Mouse (Mus musculus): ENCODE results near the gene Eva1a. TPM values are rescaled to one million over a fixed set of nuclear protein-coding genes. Genes with fewer than 3 reads are reported as not detected.
A peak's percentile ranks its signal among the peaks of the same experiment; 100 is the strongest.

Eva1a gene
- 16.8 and 17.2 TPM in 2 replicates for polyA plus RNA-seq (2015; fragmentation: Nextera tagmentation; extraction: Ambion mirVana)

- Histone ChIP-seq H3K27ac (replicated peaks) (peak within 1 kb of the TSS; percentile 86), H3K4me2 (replicated peaks) (peak within 1 kb of the TSS; percentile 92), H3K4me3 (replicated peaks) (peak within 1 kb of the TSS; percentile 62), H3K27me3 (peaks cover 3% of the 10 kb centered on the region; the same call in 1 of the 2 replicates), H3K36me3 (no peaks in the 10 kb centered on the region), H3K9me3 (replicated peaks) (no peaks in the 10 kb centered on the region), H3K4me1 (peaks cover 34% of the 10 kb centered on the region), H3K9ac (peak within 1 kb of the TSS; percentile 52)
- ATAC-seq (ENCODE audit: insufficient number of reproducible peaks, low FRiP score, low TSS enrichment, low read depth) = no peak
- WGBS = 11% methylated on average over 11 of the region's 11 CpGs
Observed at GRCm38 (mm10) chr6:82040834-82041487, at the start of gene Eva1a. Gene Eva1a (plus strand): TSS chr6:82041043.

DNA sequence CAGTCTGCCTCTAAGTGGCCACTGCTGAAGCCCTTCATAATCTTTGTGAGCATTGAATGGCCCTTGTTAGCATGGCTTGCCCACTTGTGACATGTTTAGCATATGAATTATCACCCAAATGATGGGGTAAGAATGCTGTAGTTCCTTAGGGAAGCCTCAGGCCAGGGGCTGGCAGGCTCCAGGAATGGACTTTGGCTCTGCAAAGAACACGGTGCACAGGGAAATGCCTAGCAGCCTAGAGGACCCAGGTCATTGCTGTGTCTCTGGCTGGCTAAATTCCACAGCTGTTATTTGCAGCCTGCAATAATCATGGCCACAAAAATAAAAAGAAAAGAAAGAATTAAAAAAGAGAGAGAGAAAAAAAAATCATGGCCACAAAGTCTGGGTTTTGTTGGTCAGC lies 28.5 kb upstream of the Eva1a start:
- H3K4me2 ChIP-seq (replicated peaks) = no peak overlapping the region
- H3K9ac ChIP-seq = no peak overlapping the region
- no peak overlapping the region for H3K4me3 ChIP-seq (replicated peaks)
- H3K27me3 ChIP-seq = no peaks in the 10 kb centered on the region
- H3K27ac ChIP-seq (replicated peaks) = no peak overlapping the region
- no peak for ATAC-seq (ENCODE audit: insufficient number of reproducible peaks, low FRiP score, low TSS enrichment, low read depth)
- no peaks in the 10 kb centered on the region for H3K4me1 ChIP-seq
- H3K36me3 ChIP-seq = no peaks in the 10 kb centered on the region
- 71% methylated on average over 1 of the region's 1 CpGs for WGBS
- H3K9me3 ChIP-seq (replicated peaks) = no peaks in the 10 kb centered on the region

DNA sequence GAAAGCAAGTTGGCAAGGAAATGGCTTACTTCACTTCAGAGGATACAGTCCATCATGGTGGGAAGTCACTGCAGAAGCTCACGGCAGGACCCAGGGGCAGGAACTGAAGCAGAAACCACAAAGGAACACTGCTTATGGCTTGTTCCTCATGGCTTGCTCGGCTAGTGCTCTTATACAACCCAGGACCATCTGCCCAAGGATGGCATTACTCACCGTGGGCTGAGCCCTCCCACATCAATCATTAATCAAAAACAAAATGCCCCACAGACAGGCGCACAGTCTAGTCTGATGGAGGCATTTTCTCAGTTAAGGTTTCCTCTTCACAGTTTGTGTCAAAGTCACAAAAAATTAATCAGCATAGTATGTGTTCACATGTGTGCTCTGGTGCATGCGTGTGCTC lies 19.8 kb upstream of the Eva1a start:
- no peak for ATAC-seq (ENCODE audit: insufficient number of reproducible peaks, low FRiP score, low TSS enrichment, low read depth)
- Histone ChIP-seq H3K4me2 (replicated peaks) (no peak overlapping the region), H3K4me3 (replicated peaks) (no peak overlapping the region), H3K36me3 (no peaks in the 10 kb centered on the region), H3K9me3 (replicated peaks) (no peaks in the 10 kb centered on the region), H3K27ac (replicated peaks) (no peak overlapping the region), H3K9ac (no peak overlapping the region), H3K4me1 (no peaks in the 10 kb centered on the region), H3K27me3 (no peaks in the 10 kb centered on the region)
- 78% methylated on average over 5 of the region's 5 CpGs for WGBS

DNA sequence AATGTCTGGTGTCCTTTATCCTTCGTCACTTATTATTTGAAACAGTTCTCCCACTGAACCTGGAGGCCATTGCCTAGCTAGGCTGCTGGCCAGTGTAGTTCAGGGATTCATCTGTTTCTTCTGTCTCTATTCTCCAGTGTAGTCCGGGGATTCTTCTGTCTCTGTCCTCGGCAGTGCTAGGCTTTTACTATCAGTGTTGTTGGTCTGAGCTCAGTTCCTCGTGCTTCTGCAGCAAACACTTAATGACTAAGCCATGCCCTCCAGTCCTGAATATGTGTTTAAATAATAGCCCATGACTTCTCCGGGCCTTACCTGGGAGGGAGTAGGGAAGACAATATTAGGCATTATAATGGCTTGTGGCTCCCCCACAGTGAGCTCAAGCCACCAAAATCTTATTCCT lies 19.3 kb upstream of the Eva1a start:
- Histone ChIP-seq H3K4me3 (replicated peaks) (no peak overlapping the region), H3K36me3 (no peaks in the 10 kb centered on the region), H3K9me3 (replicated peaks) (no peaks in the 10 kb centered on the region), H3K27ac (replicated peaks) (no peak overlapping the region), H3K27me3 (no peaks in the 10 kb centered on the region), H3K4me1 (no peaks in the 10 kb centered on the region), H3K9ac (no peak overlapping the region), H3K4me2 (replicated peaks) (no peak overlapping the region)
- no peak for ATAC-seq (ENCODE audit: insufficient number of reproducible peaks, low FRiP score, low TSS enrichment, low read depth)
- WGBS = 77% methylated on average over 5 of the region's 5 CpGs

- no peak overlapping the region for H3K4me2 ChIP-seq (replicated peaks)
- H3K27ac ChIP-seq (replicated peaks) = peak overlapping the region; percentile 73
- 23% methylated on average over 19 of the region's 19 CpGs for WGBS
Observed at GRCm38 (mm10) chr6:82029611-82030510, 11.0 kb upstream of the Eva1a start.

DNA sequence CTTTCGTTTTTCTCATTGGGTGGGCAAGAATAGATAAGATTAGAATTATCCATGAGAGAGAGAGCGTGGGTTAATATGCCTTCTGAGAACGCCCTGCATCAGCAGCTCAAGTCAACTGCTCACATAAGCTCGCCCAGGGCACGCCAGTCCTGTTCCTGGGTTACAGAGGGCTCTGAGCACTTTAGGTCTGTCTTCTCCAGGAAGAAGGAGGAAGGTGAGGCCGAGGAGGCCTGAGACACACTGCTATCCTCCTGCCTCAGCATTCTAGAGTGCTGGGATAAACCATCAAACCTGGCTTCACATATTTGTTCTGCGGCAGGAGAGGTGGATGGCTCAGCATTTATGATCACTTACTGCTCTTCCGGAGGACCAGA lies 10.3 kb upstream of the Eva1a start:
- no peaks in the 10 kb centered on the region for H3K36me3 ChIP-seq
- no peak overlapping the region for H3K9ac ChIP-seq
- WGBS = 64% methylated on average over 8 of the region's 8 CpGs
- H3K9me3 ChIP-seq (replicated peaks) = no peaks in the 10 kb centered on the region
- no peaks in the 10 kb centered on the region for H3K27me3 ChIP-seq
- peak overlapping the region; percentile 73 for H3K27ac ChIP-seq (replicated peaks)
- ATAC-seq (ENCODE audit: insufficient number of reproducible peaks, low FRiP score, low TSS enrichment, low read depth) = no peak
- H3K4me1 ChIP-seq = peaks cover 14% of the 10 kb centered on the region
- H3K4me3 ChIP-seq (replicated peaks) = no peak overlapping the region
- no peak overlapping the region for H3K4me2 ChIP-seq (replicated peaks)

More at GRCm38 (mm10) chr6:82029611-82030510, 11.0 kb upstream of the Eva1a start:
- Histone ChIP-seq H3K36me3 (no peaks in the 10 kb centered on the region), H3K27me3 (no peaks in the 10 kb centered on the region), H3K4me3 (replicated peaks) (no peak overlapping the region), H3K9ac (no peak overlapping the region), H3K4me1 (peaks cover 14% of the 10 kb centered on the region), H3K9me3 (replicated peaks) (no peaks in the 10 kb centered on the region)
- peak; percentile 89 for ATAC-seq (ENCODE audit: insufficient number of reproducible peaks, low FRiP score, low TSS enrichment, low read depth)

GRCm38 (mm10) chr6:82037211-82037610 lies 3.6 kb upstream of the Eva1a start:
- WGBS = 28% methylated on average over 7 of the region's 7 CpGs

DNA sequence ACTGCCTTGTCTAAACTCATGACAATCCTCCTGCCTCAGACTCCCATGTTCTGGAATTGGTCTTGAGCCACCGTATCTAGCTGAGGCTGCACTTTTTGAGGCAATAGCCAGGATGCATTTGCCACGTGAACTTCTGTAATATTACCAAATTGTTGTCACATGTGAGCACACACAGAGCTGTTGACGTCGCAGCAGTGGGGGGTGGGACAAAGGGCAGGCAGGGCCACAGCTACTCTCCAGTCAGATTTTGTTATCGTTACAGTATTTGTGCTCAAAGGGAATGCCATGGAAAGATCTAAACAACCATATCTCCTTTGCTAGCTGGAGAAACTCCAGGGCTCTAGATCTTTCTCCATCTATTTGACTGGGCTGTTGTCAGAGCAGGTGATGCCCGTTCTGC lies 1.6 kb upstream of the Eva1a start:
- no peak overlapping the region for H3K4me3 ChIP-seq (replicated peaks)
- WGBS = 51% methylated on average over 6 of the region's 6 CpGs

More at GRCm38 (mm10) chr6:82037211-82037610, 3.6 kb upstream of the Eva1a start:
- H3K27me3 ChIP-seq = no peaks in the 10 kb centered on the region
- H3K4me3 ChIP-seq (replicated peaks) = no peak overlapping the region
- no peak overlapping the region for H3K9ac ChIP-seq
- ATAC-seq (ENCODE audit: insufficient number of reproducible peaks, low FRiP score, low TSS enrichment, low read depth) = 0 out of 2 replicates have a peak, but pooled peaks have one; percentile 34
- peaks cover 26% of the 10 kb centered on the region for H3K4me1 ChIP-seq
- H3K36me3 ChIP-seq = no peaks in the 10 kb centered on the region
- H3K9me3 ChIP-seq (replicated peaks) = no peaks in the 10 kb centered on the region
- peak overlapping the region; percentile 63 for H3K27ac ChIP-seq (replicated peaks)
- no peak overlapping the region for H3K4me2 ChIP-seq (replicated peaks)

GRCm38 (mm10) chr6:82039968-82040367 lies 875 bp upstream of the Eva1a start:
- Histone ChIP-seq H3K36me3 (no peaks in the 10 kb centered on the region), H3K9me3 (replicated peaks) (no peaks in the 10 kb centered on the region), H3K4me3 (replicated peaks) (no peak overlapping the region), H3K4me2 (replicated peaks) (no peak overlapping the region), H3K9ac (no peak overlapping the region), H3K4me1 (peaks cover 34% of the 10 kb centered on the region), H3K27me3 (peaks cover 3% of the 10 kb centered on the region; the same call in 1 of the 2 replicates), H3K27ac (replicated peaks) (no peak overlapping the region)
- 76% methylated on average over 7 of the region's 7 CpGs for WGBS
- no peak for ATAC-seq (ENCODE audit: insufficient number of reproducible peaks, low FRiP score, low TSS enrichment, low read depth)

More for the DNA sequence above, 1.6 kb upstream of the Eva1a start:
- Histone ChIP-seq H3K27ac (replicated peaks) (no peak overlapping the region), H3K4me1 (peaks cover 34% of the 10 kb centered on the region), H3K4me2 (replicated peaks) (no peak overlapping the region), H3K27me3 (no peaks in the 10 kb centered on the region), H3K36me3 (no peaks in the 10 kb centered on the region), H3K9me3 (replicated peaks) (no peaks in the 10 kb centered on the region), H3K9ac (no peak overlapping the region)
- ATAC-seq (ENCODE audit: insufficient number of reproducible peaks, low FRiP score, low TSS enrichment, low read depth) = no peak

- Histone ChIP-seq H3K4me3 (replicated peaks) (peak overlapping the region; percentile 62), H3K36me3 (no peaks in the 10 kb centered on the region), H3K4me2 (replicated peaks) (peak overlapping the region; percentile 92), H3K9ac (peak overlapping the region; percentile 52), H3K27me3 (peaks cover 3% of the 10 kb centered on the region; the same call in 1 of the 2 replicates), H3K9me3 (replicated peaks) (no peaks in the 10 kb centered on the region), H3K4me1 (peaks cover 34% of the 10 kb centered on the region), H3K27ac (replicated peaks) (peak overlapping the region; percentile 86)
- ATAC-seq (ENCODE audit: insufficient number of reproducible peaks, low FRiP score, low TSS enrichment, low read depth) = peak; percentile 75
- WGBS = 0% methylated on average over 48 of the region's 50 CpGs
Observed at GRCm38 (mm10) chr6:82041488-82042295, 849 bp downstream of the Eva1a start.
